Mouse (Mus musculus): Measurements from ENCODE around the gene Uck2. TPM values are rescaled to one million over a fixed set of nuclear protein-coding genes. Genes with fewer than 3 reads are reported as not detected.
A peak's percentile ranks its signal among the peaks of the same experiment; 100 is the strongest.

Uck2 gene
- polyA plus RNA-seq, 2 experiments from 2014 or later: 18.6 to 31.8 TPM

DNA sequence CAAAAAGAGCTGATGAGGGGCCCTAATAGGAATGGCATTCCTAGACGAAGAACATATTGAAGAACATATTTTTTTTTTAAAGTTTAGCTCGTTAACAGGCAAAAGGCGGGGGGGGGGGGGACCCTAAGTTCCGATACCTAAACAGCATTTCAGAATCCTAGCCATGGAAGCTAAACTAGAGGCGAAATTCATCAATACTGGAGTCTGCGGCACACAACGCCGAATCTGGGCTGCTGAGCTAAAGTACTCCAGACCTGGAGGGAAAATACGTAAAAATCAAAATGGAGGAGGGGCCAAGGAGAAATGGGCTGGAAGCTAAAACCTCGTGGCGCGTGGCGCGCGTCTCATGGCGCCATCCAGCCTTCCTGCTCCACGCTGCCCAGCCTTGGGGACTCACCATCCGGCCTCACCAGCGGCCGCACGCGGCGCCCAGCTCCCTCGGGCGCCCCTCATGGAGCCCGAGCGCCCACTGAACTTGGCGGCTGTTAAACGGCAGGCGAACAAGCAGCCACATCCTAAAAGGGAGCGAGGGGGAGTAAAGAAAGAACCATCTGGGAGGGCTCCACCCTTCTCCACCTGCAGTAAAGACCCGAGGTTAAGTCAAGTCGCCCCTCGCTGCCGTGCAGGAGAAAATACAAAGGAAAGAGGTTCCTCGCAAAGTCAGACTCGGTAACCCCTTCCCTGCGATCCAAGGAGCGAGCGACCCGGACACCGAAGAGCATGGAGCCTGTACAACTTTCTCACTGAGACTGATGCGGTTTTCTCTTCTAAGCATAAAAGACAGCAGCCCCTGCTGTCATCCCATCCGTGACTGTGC lies 1.5 kb downstream of the Uck2 start:
- peak; percentile 38 for ATAC-seq

- ATAC-seq: no peak
Observed at GRCm38 (mm10) chr1:167282768-167283167, 2.4 kb downstream of the Uck2 start.

- ATAC-seq: no peak
Observed at GRCm38 (mm10) chr1:167282112-167282511, 3.0 kb downstream of the Uck2 start.

GRCm38 (mm10) chr1:167280061-167280460 lies 5.1 kb downstream of the Uck2 start:
- peak; percentile 8 for ATAC-seq

DNA sequence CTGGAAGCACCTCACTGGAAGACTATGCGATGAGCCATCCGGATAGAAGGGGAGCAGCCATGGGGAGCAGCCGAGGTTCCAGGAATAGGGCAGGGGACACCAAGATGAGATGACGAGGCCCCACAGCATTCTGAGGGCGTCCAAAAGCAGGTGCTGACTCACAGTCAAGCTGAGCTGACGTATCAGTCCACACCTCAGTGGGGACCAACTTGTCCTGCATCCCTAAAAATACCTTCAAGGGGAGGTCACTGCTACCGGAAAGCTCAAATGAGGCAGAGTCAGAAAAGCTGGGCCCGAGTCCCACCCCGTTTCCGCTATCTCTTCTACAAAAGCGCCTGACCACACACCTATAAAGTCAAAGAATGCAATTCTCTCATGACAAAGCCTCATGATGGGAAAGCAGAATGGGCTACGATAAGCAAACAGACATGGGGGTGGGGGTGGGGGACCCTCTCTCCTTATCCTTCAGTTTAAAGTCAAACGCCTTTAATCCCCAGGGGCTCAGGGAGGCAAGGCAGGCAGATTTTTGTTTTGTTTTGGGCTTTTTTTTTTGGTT lies 5.9 kb downstream of the Uck2 start:
- ATAC-seq: no peak

- no peak for ATAC-seq
Observed at GRCm38 (mm10) chr1:167278395-167278794, 6.7 kb downstream of the Uck2 start.

- peak; percentile 8 for ATAC-seq
Observed at GRCm38 (mm10) chr1:167274646-167275390, 10.3 kb downstream of the Uck2 start.

- ATAC-seq: peak; percentile 17
Observed at GRCm38 (mm10) chr1:167273380-167274163, 11.5 kb downstream of the Uck2 start.

GRCm38 (mm10) chr1:167271841-167272240 lies 13.3 kb downstream of the Uck2 start:
- ATAC-seq: no peak

DNA sequence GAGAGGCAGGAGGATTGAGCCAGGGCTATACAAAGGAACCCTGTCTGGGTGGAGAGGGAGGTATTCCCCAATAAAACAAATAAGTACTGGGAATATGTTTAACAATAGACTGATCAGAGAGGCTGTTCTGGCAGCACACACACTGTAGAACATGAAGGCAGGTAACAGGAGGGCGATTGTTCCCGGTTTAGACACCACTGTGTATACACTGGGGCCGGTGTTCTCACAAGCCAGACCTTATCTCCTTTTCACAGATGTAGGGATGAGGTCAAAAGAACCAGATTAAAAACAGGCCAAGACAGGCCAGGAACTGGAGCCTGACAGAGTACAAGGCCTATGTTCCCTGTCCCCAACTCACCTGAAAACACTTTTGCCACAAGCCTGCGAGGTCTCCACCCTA lies 13.8 kb downstream of the Uck2 start:
- no peak for ATAC-seq

GRCm38 (mm10) chr1:167270342-167271111 lies 14.6 kb downstream of the Uck2 start:
- peak; percentile 49 for ATAC-seq

GRCm38 (mm10) chr1:167269856-167270270 lies 15.3 kb downstream of the Uck2 start:
- peak; percentile 7 for ATAC-seq

DNA sequence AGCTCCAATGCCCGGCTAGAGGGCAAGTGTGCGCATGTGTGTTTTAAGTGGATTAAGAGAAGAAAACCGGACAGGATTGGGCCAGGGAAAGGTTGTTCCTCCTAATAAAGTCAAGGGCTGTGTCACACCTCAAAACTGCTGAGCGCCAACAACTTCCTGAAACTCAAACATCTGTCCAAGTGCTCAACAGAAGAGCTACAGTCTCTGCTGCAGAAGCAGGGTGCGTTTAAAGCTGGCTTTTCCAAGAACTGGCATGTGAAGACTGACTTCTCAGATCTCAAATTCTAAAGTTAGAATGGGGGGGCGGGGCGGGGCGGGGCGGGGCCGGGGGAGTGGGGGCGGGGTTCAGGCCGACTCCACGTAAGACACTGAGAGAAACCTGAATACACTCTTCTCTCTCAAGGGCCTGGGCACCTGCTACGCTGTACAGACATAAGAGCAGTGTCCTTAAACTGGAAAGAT lies 15.7 kb downstream of the Uck2 start:
- peak; percentile 49 for ATAC-seq

DNA sequence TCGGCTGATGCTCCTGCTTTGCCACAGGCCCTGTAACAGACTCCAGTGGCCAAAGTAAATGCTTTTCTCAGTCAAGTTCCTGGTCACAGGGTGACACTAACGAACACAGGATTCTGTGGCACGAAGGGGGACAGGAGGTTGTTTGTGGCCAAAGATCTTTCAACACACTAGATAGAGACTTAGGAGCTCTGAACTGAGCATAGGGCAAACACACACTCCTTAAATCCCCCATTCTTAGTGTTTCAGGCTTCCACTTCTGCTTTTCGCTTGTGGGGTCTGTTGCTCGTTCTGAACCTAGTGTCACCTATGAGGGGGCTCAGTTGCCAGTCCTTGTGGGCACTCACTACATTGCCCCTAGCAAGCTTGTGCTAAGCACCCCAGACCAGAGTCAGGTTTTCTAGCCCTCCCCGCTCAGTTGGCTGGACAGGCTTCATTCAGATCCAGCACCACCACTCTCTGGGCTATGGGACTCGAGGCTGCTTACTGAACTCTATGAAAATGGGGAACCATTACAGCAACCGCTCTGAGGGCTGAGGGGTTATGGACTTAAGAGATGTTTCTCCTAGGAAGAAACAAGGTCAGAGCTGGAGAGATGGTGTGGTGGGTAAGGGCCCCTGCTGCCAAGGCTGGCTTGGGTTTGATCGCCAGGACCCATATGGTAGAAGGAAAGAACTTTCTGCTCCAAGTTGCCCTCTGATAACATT lies 16.6 kb downstream of the Uck2 start:
- no peak for ATAC-seq

- ATAC-seq: no peak
Observed at GRCm38 (mm10) chr1:167266720-167267119, 18.4 kb downstream of the Uck2 start.

- ATAC-seq: no peak
Observed at GRCm38 (mm10) chr1:167265366-167265765, 19.8 kb downstream of the Uck2 start.

GRCm38 (mm10) chr1:167262489-167263041 lies 22.6 kb downstream of the Uck2 start:
- no peak for ATAC-seq

DNA sequence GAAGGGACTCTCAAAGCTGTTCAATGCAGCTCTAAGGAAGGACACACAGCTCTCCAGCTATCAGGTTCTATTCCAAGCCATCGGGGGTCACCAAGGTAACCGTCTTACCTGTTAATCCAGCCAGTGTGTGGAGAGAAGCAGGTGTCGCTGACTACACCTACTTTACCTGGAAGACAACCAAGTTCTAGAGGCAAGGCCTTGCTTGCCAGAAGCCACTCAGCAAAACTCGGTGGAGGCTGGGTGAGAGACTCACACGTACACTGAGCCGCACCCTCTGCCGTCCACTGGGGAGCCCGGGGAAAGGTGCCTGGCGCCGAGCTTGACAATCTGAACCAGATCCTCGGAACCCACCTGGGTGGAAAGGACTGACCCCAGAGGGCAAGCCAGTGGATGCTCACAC lies 23.4 kb downstream of the Uck2 start:
- ATAC-seq: no peak

DNA sequence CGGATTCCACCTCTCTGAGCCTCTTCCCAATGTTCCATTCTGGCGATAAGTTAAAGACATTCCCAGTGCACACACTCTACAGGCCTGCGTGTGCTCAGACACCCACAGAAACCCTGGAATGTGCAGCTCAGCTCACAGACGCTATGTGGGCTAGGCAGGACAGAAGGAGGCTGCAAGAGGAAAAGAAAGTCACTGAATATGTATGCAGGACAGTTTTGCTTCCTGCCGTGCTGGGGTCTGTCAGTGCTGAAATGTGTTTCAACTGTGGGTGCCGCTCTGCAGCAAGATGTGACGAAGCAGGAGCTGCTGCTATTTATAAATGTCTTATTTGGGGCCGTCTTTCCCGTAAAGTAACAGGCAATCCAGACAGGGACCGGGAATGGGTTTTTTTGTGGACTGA lies 25.4 kb downstream of the Uck2 start:
- ATAC-seq: no peak

DNA sequence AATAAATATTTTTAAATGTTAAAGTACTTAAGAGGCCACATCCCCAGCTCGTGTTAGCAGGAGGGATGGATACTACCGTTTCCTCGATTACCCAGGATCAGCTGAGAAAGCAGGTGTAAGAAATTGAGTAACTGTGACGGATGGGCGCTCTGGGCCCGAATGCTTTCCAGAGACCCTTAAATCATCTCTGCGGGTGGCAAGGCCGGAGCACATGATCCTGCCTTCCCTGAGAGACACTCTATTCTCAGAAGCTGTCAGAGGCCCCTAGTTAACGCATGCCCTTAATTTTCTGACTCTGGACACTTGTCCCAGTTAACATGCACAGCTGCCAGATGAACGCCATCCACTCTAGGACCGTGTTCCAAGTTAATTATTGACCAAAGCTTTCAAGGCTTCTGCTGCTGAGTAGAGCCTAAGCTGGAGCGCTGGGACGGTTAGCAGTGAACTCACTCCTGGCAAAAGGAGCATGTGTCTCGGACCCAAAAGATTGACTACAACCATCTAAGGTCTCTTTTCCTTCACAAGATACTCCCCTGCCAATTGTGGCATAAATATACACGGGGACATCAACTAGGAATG lies 28.3 kb downstream of the Uck2 start:
- ATAC-seq: no peak

Measured in activated CD4-positive, CD25-positive, alpha-beta regulatory T cell, adult 4 months (primary cell).